Comparison of ENCODE assay signal across 8 mouse cellular contexts in the genomic region with DNA sequence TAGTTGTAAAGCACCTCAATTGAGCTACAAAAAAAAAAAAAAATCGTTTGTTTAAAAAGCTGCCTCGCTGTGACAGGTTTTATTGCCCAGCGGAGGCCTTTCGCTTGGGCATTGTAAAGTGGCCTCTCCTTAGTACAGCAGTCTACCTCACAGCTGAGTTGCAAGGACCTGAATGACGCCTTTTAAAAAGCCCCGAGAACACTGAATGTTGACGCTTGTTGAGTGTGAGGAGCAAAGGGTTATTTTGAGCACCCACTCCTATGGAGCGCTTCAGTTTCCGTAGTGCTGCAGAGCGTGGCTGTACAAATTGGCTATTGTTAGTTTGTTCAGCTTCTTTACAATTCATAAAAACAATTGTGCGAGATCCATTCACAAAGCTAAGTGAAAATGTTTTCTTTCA. TPM values are rescaled to one million over a fixed set of nuclear protein-coding genes. Genes with fewer than 3 reads are reported as not detected.
DNase-seq lines count a peak whose midpoint lies in the region; ATAC-seq lines count a peak whose summit lies in the region.

No protein-coding gene starts in this region.

- peak overlapping the region; percentile 97 for H3K4me3 ChIP-seq in kidney, embryonic 16.5 days (ENCODE audit: low read length)
- H3K4me3 ChIP-seq in heart, embryonic 14.5 days (ENCODE audit: control insufficient read depth in 1 of 2, insufficient read depth in 1 of 2, low read depth in 1 of 2, low read length in 2 of 2), result peak overlapping the region; percentile 75 to 97
- peak overlapping the region; percentile 81 for H3K4me3 ChIP-seq in liver, embryonic 15.5 days (replicated peaks)

- peak overlapping the region; percentile 99 for H3K9ac ChIP-seq in kidney, embryonic 16.5 days (replicated peaks; ENCODE audit: low read length)
- H3K9ac ChIP-seq in heart, embryonic 14.5 days (ENCODE audit: low read length), result peak overlapping the region; percentile 98
- peak overlapping the region; percentile 88 for H3K9ac ChIP-seq in liver, embryonic 15.5 days

- ATAC-seq in kidney, embryonic 16.5 days (ENCODE audit: low FRiP score, low TSS enrichment), result no peak
- no peak for ATAC-seq in heart, embryonic 14.5 days (ENCODE audit: insufficient number of reproducible peaks, insufficient read depth, low FRiP score, low read depth)
- ATAC-seq in liver, embryonic 15.5 days (ENCODE audit: insufficient read depth), result no peak

- peaks cover 22% of the 10 kb centered on the region for H3K4me1 ChIP-seq in kidney, embryonic 16.5 days (ENCODE audit: insufficient read depth, low read length)
- peaks cover 2 to 33% of the 10 kb centered on the region in 2 experiments; a peak in 3 of 4 replicates for H3K4me1 ChIP-seq in heart, embryonic 14.5 days (ENCODE audit: control insufficient read depth in 2 of 2, insufficient read depth in 2 of 2, low read length in 2 of 2)
- peaks cover 38% of the 10 kb centered on the region for H3K4me1 ChIP-seq in liver, embryonic 15.5 days (replicated peaks)

- H3K27me3 ChIP-seq in kidney, embryonic 16.5 days (ENCODE audit: insufficient read depth, low read length), result no peaks in the 10 kb centered on the region
- H3K27me3 ChIP-seq in heart, embryonic 14.5 days (ENCODE audit: control insufficient read depth, insufficient read depth, low read length), result no peaks in the 10 kb centered on the region
- no peaks in the 10 kb centered on the region for H3K27me3 ChIP-seq in liver, embryonic 15.5 days

- intact Hi-C loops in left cerebral cortex, postnatal 36 days (cut with DNase I), result loop anchor here (2.0 to 10.0 kb wide), 2 partner anchors 104 to 154 kb away; a partner anchor contains a TSS

- peak overlapping the region; percentile 71 for H3K4me2 ChIP-seq in kidney, embryonic 16.5 days (replicated peaks; ENCODE audit: low read depth, low read length)
- peak overlapping the region; percentile 93 for H3K4me2 ChIP-seq in heart, embryonic 14.5 days (ENCODE audit: low read length)
- peak overlapping the region; percentile 86 for H3K4me2 ChIP-seq in liver, embryonic 15.5 days

- no peak for DNase-seq in kidney, adult 18-20 months
- DNase-seq in NIH3T3 (ENCODE audit: low read depth), result peak; percentile 14
- DNase-seq in thymus, postnatal 4 days, result peak; percentile 19
- no peak for DNase-seq in left cerebral cortex, postnatal 36 days (ENCODE audit: low spot score in 2 of 2)
- DNase-seq in frontal cortex, postnatal 10 days (ENCODE audit: low spot score in 2 of 2), result no peak

- peak overlapping the region; percentile 98; the same call in 1 of the 2 replicates for H3K27ac ChIP-seq in kidney, embryonic 16.5 days (ENCODE audit: low read length)
- H3K27ac ChIP-seq in heart, embryonic 14.5 days (replicated peaks in 1 of 2; ENCODE audit: control insufficient read depth in 1 of 2, insufficient read depth in 1 of 2, low read depth in 2 of 2, low read length in 2 of 2), result peak overlapping the region; percentile 59 to 95
- peak overlapping the region; percentile 95 for H3K27ac ChIP-seq in liver, embryonic 15.5 days (replicated peaks)

- H3K9me3 ChIP-seq in kidney, embryonic 16.5 days (ENCODE audit: low read length), result no peaks in the 10 kb centered on the region
- H3K9me3 ChIP-seq in heart, embryonic 14.5 days (ENCODE audit: control insufficient read depth, low read length), result no peaks in the 10 kb centered on the region
- H3K9me3 ChIP-seq in liver, embryonic 15.5 days (replicated peaks), result no peaks in the 10 kb centered on the region

- no peaks in the 10 kb centered on the region for H3K36me3 ChIP-seq in kidney, embryonic 16.5 days (ENCODE audit: insufficient read depth, low read length)
- H3K36me3 ChIP-seq in heart, embryonic 14.5 days (ENCODE audit: control insufficient read depth, insufficient read depth, low read length), result no peaks in the 10 kb centered on the region
- H3K36me3 ChIP-seq in liver, embryonic 15.5 days (replicated peaks), result 0 out of 2 replicates have a peak, but pooled peaks cover 3% of the 10 kb centered on the region

- WGBS in kidney, embryonic 16.5 days, result 3% methylated on average over 11 of the region's 11 CpGs
- WGBS in heart, embryonic 14.5 days, result 5% methylated on average over 11 of the region's 11 CpGs
- WGBS in liver, embryonic 15.5 days (ENCODE audit: insufficient replicate concordance), result 3% methylated on average over 11 of the region's 11 CpGs

RNA-seq across cellular contexts. Expression of a gene that starts 1.4 kb away (rescaled TPM):
- polyA plus RNA-seq in kidney, embryonic 16.5 days (2015; fragmentation: Nextera tagmentation; extraction: Ambion mirVana), result 589 and 630 TPM in 2 replicates
- polyA plus RNA-seq in heart, embryonic 14.5 days (2014; fragmentation: Nextera tagmentation; extraction: Ambion mirVana), result 411 and 444 TPM in 2 replicates
- 154 and 158 TPM in 2 replicates for polyA plus RNA-seq in liver, embryonic 15.5 days (2015; fragmentation: Nextera tagmentation; extraction: Ambion mirVana)
- total RNA-seq in left cerebral cortex, postnatal 36 days (2021), result 100 to 1,000 TPM; 108 TPM

RNA-seq across cellular contexts. Expression of a gene that starts 30.4 kb away (rescaled TPM):
- polyA plus RNA-seq in kidney, embryonic 16.5 days (2015; fragmentation: Nextera tagmentation; extraction: Ambion mirVana), result 10.4 and 10.6 TPM in 2 replicates
- 8.6 and 8.7 TPM in 2 replicates for polyA plus RNA-seq in heart, embryonic 14.5 days (2014; fragmentation: Nextera tagmentation; extraction: Ambion mirVana)
- 6.0 and 6.2 TPM in 2 replicates for polyA plus RNA-seq in liver, embryonic 15.5 days (2015; fragmentation: Nextera tagmentation; extraction: Ambion mirVana)
- total RNA-seq in left cerebral cortex, postnatal 36 days (2021), result 1 to 10 TPM; 8.2 to 8.7 TPM

RNA-seq across cellular contexts. Expression of a gene that starts 53.8 kb away (rescaled TPM):
- polyA plus RNA-seq in kidney, embryonic 16.5 days (2015; fragmentation: Nextera tagmentation; extraction: Ambion mirVana), result 0.14 and 0.21 TPM in 2 replicates
- polyA plus RNA-seq in heart, embryonic 14.5 days (2014; fragmentation: Nextera tagmentation; extraction: Ambion mirVana), result 0.01 and 0.03 TPM in 2 replicates
- 0.02 TPM in 2 replicates for polyA plus RNA-seq in liver, embryonic 15.5 days (2015; fragmentation: Nextera tagmentation; extraction: Ambion mirVana)
- under 1 TPM; 0.16 to 0.20 TPM for total RNA-seq in left cerebral cortex, postnatal 36 days (2021)

Comparison
In these comparisons a context has a peak if more than half of its experiments do, and no peak if none do; other contexts are left out.
1. DNase-seq: peak in NIH3T3 (single experiment) and thymus, postnatal 4 days (single experiment); none in kidney, adult 18-20 months (single experiment), left cerebral cortex, postnatal 36 days (0 of 2) and frontal cortex, postnatal 10 days (0 of 2).
2. Peak in every context shown above with its lines, with median percentiles within 50 percentile points of each other: H3K27ac ChIP-seq, H3K4me2 ChIP-seq, H3K4me3 ChIP-seq and H3K9ac ChIP-seq.